Mouse (Mus musculus) lung, adult 2 months (tissue): ENCODE measurements around the gene Gm37240. TPM values are rescaled to one million over a fixed set of nuclear protein-coding genes. Genes with fewer than 3 reads are reported as not detected.

ENCODE experiments used
- DNase-seq: peaks from one replicate; pipeline ENCODE4 v3.0.0; 2022
- H3K4me1 ChIP-seq: fragments of 200-500 bp; 2 replicates; pipeline ENCODE4 v1.6.1; 2011; ENCODE audit warnings: low read length; ENCODE audit not compliant: control insufficient read depth, insufficient read depth
- H3K4me3 ChIP-seq: fragments of 200-500 bp; replicated peaks from 2 replicates; pipeline ENCODE3; 2011; ENCODE audit warnings: low read depth, mild to moderate bottlenecking, control low read depth, low read length; ENCODE audit errors: extremely low read depth
- CTCF ChIP-seq: fragments of 200-500 bp; IDR thresholded peaks from 2 replicates; pipeline ENCODE4 v1.5.1; 2011; ENCODE audit warnings: mild to moderate bottlenecking, low read length, control low read depth; ENCODE audit not compliant: insufficient read depth
- POLR2A ChIP-seq: fragments of 200-500 bp; IDR thresholded peaks from 2 replicates; pipeline ENCODE4 v1.6.1; 2011; ENCODE audit warnings: low read depth, mild to moderate bottlenecking, control low read depth, low read length, borderline replicate concordance; ENCODE audit errors: extremely low read depth
- WGBS: fragments of 180-500 bp; shearing (Covaris S2); methylation state at CpG from one replicate; pipeline ENCODE4 v1.1.7; 2018; 5-methylcytosine and 5-hydroxymethylcytosine counted together
- polyA plus RNA-seq: library from polyadenylated mRNA; depleted of rRNA; stranded (reverse); fragments of >200 nt; gene quantifications from 2 replicates; pipeline ENCODE4 v1.2.3, GENCODE M21; 2012

Gene Gm37240
- polyA plus RNA-seq, 1 experiment = 16.9 TPM

DNA sequence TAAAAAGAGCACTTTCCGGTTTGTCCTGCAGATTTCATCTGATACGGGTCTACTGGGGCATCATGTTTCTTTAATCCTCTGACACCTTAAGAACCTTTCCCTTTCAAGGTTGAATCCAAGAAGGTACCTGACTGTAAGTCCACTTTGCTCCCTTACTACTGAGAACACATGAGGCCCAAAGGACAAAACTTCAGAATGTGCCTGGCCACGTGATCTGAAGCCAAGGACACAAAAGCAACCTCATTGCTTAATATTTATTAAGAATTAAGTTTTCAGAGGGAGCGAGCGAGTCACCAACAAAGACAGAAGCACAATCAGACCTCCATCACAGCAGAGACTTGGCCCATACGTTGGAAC lies 1112.3 kb downstream of the Gm37240 start:
- DNase-seq = no peak
- no peaks in the 10 kb centered on the region; the same call in 1 of the 2 replicates for H3K4me1 ChIP-seq
- H3K4me3 ChIP-seq = no peak overlapping the region
- WGBS = 71% methylated on average over 6 of the region's 6 CpGs
- TF ChIP-seq POLR2A (no peak), CTCF (no peak)

DNA sequence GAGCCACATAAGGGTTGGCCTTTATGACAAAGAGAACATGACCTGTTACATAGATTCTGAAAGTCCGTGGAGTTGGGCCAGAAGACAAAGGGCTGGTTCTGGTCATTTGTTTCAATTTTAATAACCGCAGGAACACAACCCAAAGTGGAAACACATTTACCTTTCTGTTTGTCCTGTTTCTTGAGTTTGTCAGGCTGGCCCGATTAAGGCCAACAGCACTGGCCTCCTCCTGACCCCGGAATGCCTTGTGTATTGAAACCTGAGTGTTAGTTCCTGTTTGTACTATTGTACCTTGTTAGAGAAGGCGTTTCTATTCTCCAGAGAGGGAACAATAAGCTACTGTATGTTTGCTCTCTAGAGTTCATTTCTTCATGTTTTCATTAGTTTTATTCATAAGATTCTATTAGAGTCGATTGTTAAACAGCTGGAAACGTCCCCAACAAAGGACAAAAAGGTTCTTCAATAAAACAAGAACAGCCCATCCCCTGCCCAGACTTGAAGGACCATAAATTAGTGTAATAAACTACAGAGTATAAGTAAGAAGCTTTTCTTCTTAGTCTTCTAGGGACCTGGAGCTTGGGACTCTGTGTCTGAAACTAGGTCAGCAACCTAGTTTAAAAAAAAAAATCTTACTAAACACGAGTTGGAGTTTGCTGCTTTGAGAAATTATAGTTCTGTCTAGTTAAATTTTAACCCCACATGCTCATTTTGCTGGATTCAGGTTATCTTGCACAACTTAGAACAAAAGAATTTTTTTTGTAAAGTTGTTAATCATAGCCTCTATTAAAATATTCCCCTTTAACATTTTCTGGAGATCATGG lies 1112.9 kb downstream of the Gm37240 start:
- Histone ChIP-seq H3K4me1 (no peaks in the 10 kb centered on the region; the same call in 1 of the 2 replicates), H3K4me3 (no peak overlapping the region)
- no peak for DNase-seq
- 39% methylated on average over 8 of the region's 8 CpGs for WGBS
- no peak for TF ChIP-seq POLR2A
- no peak for TF ChIP-seq CTCF

DNA sequence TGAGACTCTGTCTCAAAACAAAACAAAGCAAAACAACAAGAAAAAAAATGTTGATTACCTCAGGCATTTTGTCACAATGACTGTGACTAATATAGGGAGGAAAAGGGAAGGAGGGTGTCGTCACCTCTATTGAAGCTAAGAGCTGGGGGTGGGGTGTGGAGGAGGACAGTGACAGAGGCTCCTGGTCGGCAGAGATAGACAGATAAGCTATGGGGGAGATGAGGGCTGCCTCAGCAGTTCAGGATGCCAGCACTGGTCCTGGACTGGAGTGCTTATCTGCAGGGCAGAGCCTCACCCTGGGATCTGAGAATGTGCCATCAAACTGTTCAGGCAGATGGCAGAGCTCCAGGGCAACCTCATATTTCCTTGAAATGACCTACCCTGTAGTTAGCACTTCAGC lies 1115.3 kb downstream of the Gm37240 start:
- DNase-seq = no peak
- Histone ChIP-seq H3K4me1 (no peaks in the 10 kb centered on the region; the same call in 1 of the 2 replicates), H3K4me3 (no peak overlapping the region)
- WGBS = 30% methylated on average over 2 of the region's 2 CpGs
- TF ChIP-seq POLR2A (no peak), CTCF (no peak)

DNA sequence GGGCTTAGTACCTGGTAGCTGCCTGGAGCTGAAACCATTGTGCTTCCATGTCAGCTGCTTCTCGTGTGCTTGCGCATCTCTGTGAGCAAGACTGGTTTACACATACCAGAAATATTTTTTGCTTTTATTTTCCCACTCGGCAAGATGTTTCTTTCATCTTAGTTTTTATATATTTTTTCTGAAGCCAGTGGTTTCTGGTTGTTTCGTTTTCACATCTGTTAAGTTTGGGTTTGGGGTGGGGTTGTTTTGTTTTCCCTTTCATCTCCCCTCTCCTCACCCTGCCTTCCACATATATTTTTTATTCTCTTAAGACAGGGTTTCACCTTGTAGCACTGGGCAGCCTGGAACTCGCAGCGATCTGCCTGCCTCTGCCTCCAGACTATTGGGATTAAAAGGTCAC lies 1116.8 kb downstream of the Gm37240 start:
- DNase-seq = no peak
- Histone ChIP-seq H3K4me1 (no peaks in the 10 kb centered on the region; the same call in 1 of the 2 replicates), H3K4me3 (no peak overlapping the region)
- TF ChIP-seq CTCF (no peak), POLR2A (no peak)
- WGBS = 76% methylated on average over 6 of the region's 6 CpGs

DNA sequence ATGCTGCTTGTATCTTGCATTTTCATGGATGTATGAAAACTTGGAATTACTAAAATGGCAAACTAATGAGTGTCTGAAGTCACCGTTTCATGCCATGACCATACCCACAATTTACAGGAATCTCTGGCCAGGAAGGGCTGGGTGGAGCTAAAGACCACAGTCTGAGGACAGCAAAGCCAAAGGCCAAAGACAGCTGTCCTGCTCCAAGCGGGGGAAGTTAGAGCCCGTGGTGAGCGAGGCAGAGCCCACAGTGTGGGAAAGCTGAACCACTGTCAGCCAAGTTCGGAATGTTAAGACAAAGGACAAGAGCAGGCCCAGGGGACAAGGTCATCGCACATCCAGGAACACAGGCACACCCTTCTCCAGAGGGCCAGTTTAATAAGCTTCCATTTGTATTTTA lies 1117.9 kb downstream of the Gm37240 start:
- Histone ChIP-seq H3K4me3 (no peak overlapping the region), H3K4me1 (no peaks in the 10 kb centered on the region; the same call in 1 of the 2 replicates)
- WGBS = 73% methylated on average over 6 of the region's 6 CpGs
- TF ChIP-seq POLR2A = no peak
- no peak for TF ChIP-seq CTCF
- no peak for DNase-seq

DNA sequence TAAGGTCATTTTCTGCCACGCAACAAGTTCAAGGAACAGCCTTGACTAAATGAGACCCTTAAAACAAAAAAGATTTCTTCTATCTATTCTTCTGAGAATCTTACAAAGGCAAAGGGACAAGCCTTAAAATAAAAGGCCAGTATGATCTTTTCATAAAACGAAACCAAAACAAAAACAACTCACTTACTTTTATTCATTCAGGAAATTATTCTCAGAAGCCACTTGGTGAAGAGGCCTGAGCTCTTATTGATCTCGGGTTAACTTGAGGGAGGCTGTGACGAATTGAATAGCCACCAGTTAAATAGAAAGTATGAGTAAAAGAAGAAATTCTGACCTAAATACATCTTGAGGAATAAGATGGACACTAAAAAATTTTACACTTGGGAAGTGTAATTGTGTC lies 1118.4 kb downstream of the Gm37240 start:
- H3K4me1 ChIP-seq = no peaks in the 10 kb centered on the region
- WGBS = 87% methylated on average over 4 of the region's 4 CpGs
- TF ChIP-seq POLR2A (no peak), CTCF (no peak)
- H3K4me3 ChIP-seq = no peak overlapping the region
- no peak for DNase-seq

DNA sequence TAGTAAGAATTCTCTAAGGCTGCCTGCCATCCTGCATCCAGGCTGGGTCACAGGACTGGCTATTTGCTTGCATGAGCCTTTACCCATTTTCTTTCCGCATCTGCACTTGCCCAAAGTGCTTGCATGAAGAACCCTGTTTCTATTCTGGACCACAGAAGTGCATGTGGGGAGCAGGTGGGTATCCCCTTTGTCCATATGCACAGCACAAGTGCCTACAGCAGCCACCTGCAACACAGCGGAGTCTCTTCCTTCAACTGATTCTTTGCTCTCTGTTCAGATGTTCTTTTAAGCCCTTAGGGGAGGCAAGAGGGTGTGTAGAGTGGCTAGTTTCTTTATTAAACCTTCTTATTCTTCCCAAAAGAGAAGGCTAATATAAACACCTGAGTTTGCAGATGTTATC lies 1133.5 kb downstream of the Gm37240 start:
- DNase-seq = no peak
- 99% methylated on average over 2 of the region's 2 CpGs for WGBS
- Histone ChIP-seq H3K4me3 (no peak overlapping the region), H3K4me1 (no peaks in the 10 kb centered on the region)
- TF ChIP-seq CTCF = no peak
- TF ChIP-seq POLR2A = no peak

DNA sequence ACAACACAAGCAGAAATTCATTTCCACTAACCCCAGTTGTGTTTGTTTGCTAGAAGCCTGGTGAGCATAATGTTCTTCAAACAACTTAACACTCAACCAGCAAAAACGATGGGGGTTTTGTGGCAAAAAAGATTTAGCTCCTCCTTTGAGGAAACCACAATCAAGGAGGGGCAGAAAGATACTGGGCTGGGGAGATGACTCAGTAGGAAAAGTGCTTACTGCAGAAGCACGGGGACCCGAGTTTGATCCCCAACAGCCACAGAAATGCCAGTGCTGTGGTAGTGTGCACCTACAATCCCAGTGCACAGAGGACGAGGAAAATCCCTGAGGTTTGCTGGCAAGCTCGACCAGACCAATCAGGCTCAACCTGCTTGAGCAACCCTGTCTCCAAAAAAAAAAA lies 1138.1 kb downstream of the Gm37240 start:
- 34% methylated on average over 5 of the region's 5 CpGs for WGBS
- no peak for DNase-seq
- no peak overlapping the region for H3K4me3 ChIP-seq
- TF ChIP-seq CTCF = no peak
- no peak for TF ChIP-seq POLR2A
- no peaks in the 10 kb centered on the region; the same call in 1 of the 2 replicates for H3K4me1 ChIP-seq

DNA sequence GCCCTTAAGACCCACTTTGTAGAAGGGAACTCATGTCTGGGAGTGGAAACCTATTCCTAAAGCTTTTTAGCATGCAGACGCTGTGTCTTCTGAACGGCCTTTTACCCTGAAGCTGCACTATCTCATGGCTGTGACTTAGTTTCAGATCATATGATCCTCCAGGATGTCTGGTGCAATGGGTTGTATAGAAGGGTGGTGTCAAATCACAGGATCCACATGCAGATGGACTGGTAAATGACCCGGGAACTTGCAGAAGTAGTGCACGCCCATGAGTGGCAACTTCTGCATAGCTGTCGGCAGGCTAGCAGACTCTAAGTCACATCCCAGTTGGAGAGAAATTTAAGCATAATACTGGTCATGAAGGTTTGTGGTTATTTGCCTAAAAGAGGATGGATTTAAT lies 1139.2 kb downstream of the Gm37240 start:
- WGBS = 90% methylated on average over 5 of the region's 5 CpGs
- Histone ChIP-seq H3K4me1 (no peaks in the 10 kb centered on the region; the same call in 1 of the 2 replicates), H3K4me3 (no peak overlapping the region)
- TF ChIP-seq CTCF (no peak), POLR2A (no peak)
- no peak for DNase-seq
